Mouse (Mus musculus): ENCODE results near the gene Cbfa2t3. TPM values are rescaled to one million over a fixed set of nuclear protein-coding genes. Genes with fewer than 3 reads are reported as not detected.
A peak's percentile ranks its signal among the peaks of the same experiment; 100 is the strongest.

Cbfa2t3 gene
- total RNA-seq, 2 experiments from 2014 or later: 17.3 to 19.3 TPM

DNA sequence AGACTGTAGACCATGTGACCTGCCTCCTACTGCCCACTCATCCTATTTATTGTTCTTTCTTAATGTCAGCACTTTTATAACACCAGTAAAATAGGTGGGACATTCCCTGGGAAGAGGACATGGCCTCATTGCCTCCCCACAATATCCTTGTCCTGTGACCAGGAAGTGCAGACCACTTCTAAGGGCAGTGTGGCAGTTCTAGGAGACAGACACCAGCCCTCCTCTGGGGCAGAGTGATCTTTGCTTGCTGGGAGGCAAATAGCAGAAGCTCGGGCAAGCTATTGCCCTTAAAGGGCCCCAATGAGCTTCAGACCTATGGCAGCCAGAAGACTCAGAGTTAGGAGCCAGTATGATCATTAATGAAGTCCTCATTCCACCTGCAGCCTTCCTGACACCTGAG lies 94.3 kb downstream of the Cbfa2t3 start:
- DNase-seq: no peak

DNA sequence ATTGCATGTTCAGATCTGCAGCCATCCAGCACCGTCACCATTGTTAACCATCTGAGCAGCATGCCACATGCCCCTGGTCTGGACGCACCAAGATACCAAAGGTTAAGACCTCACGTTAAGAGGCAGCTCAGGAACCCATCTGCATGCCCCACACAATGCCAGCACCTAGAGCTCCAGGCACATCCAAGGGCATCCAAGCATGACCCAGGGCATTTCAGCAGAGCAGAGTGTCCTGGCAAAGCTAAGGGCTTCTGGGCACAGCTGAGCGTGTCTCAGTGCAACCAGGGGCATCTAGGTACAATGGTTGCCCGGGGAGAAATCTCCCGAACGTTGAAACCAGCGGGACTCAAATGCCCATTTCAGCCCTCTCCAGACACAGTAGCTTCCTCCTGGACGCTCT lies 98.2 kb downstream of the Cbfa2t3 start:
- no peak for DNase-seq

DNA sequence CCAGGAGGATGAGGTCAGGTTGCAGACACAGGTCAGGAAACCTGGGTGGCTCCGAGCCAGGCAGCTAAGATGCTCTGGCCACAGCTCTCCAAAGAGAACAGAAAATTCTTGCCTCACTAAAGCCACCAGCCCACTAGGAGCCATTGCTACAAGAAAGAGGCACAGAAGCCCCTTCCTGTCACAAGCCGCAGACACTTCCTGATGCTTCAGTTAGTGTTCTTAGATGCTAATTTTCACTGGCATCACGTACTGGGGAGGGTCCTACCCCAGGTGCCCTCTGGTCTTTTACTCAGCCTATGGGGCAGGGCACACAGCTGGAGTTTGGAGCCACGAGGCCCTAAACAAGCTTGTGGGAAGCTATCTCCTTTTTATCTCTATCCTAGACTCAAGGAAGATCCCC lies 102.9 kb downstream of the Cbfa2t3 start:
- DNase-seq: no peak

DNA sequence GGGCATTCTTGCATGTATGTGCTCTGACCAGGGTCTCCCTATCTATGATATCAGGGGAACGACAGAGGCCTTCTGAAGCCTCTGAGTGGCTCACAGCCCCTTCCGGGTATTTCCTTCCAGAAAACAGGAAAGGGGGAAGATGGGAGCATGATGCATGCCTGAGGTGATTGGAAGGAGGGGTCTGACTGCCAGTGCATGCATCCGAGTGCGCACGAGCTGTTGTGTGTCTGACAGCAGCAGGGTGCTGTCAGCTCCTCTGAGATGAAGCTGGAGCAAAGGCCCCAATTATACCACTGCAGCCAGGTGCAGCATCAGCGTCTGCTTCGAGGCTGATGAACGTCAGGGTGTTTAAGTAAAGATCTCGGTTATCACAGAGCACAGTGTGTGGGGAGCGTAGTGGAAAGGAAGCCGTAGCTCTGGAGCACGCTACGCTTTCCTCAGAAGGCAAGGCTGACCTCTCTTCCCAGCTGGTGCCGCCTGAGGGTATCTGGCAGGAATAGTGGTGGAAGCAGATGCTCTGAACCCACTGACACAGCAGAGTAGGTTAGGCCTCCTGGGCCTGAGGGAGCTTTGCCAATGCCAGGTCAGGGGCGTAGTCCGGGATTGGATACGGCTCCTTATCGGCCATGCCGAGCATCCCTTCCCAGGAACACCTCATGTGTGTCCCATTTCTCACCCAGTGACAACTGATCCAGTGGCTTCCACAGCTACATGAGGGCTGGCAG lies 105.0 kb downstream of the Cbfa2t3 start:
- no peak for DNase-seq

DNA sequence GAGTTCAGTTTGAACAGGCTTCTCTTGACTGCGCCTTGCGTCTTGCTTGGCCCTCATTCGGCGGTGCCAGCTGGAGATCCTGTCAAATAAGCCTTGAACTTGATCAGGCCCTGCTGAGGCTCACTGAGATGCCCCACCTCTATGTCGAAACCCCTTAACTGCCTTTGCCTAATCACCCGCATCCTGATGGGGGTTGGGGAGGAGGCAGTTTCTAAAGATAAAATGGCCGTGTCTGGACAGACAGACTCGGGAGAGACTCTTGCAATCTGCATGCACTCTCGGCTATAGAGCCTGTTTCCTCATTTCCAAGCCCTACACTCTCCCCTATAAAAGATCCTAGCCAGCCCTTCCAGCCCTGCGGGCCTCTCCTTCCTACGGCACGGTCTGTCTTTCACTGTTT lies 105.7 kb downstream of the Cbfa2t3 start:
- DNase-seq: no peak

DNA sequence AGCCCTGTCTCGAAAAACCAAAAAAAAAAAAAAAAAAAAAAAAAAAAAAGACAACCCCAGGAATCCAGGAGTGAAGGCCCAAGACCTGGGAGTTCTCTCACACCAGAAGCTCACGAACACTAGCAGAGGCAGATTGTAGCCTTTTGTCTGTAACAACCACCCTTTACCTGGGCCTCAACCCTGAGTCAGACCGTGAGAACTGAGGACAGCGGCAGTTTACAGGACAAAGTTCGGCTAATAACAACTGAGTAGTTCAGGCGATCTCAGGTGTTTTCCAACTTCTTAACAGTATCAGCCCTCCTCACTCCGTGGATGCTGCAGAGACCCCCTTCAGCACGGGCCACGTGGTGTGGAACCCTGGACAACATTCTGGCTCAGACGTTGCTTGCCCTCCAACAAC lies 112.2 kb downstream of the Cbfa2t3 start:
- DNase-seq: no peak

DNA sequence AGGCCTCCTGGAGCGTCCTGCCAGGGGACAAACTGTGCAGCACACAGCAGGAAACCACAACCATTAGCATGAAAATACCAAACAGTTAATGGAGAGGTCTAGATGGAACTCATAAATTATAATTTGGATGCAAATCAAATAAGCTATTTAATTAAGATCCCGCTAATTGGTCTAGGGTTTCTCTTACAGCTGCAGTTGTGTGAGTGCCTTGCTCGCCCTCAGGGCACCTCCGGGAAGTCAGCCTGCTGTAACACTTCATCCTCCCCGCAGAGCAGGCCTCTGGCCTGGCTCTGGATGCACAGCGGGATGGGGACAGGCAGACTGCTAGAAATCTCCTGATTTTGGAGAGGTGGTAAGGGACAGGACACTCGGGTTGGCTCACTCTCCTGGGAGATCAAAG lies 112.7 kb downstream of the Cbfa2t3 start:
- no peak for DNase-seq

DNA sequence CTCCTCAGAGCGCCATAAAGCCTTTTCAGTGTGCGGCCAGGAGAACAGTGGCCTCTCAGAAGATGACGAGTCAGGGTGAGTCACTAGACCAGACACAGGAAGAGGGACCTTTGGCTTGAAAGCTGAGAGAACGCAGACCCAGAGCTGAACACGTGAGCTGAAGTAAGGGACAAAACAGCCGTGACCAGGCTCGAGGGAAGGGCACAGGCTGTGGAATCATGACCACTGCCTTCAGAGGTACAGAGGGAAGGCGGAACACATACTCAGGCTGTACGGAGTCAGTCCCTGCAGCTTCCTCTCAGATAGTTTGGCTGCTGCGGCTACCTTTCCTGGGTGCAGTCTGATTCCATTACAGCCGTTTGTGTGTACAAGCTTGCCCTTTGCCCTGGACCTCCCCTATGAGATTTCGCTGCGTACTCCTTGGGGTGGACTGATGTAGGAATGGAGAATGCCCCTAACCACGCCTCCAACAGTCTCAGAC lies 113.5 kb downstream of the Cbfa2t3 start:
- no peak for DNase-seq

DNA sequence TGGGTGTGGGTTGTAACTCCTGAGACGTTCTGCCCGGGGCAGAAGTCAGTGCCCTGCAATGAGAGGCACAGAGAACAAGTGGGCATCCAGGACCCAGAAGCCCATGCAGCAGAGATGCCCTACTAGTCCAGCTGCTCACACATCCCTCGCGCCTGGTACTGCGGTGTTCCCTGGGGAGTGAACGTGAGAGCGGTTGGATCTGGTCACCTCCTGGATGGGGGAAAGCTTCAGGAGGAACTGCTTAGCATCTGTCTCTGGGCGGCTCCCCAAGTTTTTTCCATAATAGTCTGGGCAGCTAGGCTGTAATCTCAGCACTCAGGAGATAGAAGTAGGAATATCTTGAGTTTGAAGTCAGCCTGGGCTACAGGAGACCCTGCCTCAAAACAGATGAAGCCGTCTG lies 113.9 kb downstream of the Cbfa2t3 start:
- DNase-seq: no peak

DNA sequence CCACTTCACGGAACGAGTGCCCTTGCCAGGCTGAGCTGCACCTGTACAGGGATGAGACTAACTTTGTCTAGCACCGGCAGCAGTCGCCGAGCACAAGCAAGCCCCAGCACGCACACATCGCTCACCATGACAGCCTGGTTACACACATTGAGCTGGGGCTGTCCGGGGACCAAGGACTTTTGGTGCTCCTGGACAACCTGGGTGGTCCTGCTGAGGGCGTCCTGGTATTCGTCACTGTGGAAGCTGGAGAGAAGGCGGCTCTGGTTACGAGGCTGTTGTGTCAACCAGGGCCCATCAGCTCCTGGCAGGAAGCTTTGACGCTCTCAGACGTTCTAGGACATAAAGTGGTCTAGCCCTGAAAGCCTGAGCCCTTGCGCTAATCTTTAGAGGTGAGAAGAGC lies 118.0 kb downstream of the Cbfa2t3 start:
- DNase-seq: no peak

DNA sequence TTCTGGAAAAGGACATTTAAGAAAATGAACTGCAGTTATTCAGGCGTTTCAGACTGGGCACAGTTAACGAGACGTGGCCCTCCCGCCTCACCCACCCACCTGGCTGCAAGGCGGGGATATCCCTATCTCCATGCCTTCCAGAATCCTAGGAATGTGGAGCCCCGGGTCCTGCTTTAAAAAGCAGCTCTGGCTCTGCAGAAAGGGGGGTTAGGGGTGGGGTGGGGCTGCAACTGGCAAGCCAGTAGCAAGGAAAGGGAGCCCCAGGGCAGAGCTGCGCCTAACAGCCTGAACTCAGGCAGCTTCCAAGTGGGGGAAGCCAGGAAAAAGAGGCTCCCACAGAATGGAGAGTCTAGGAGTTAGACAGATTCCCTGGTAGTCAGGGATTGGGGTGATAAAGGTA lies 119.7 kb downstream of the Cbfa2t3 start:
- DNase-seq: no peak

DNA sequence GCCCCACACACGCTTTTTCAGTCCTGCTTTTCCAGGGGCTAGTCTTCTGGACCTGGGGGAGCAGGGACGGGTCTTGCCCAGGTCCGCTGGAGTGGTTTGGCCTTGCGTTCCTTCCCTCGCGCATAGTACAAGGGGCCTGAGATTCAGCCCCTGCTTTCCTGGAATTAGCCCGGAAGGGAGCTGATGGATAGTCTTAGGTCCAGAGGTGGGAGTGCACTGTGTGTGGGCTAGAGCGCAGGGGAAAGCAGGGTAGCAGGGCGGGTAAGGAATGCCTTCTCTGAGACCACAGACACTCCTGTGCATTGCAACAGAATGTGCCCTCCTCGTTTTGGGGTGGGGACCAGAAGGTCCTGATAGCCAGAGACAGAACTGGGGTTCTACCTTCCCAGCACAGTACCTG lies 121.8 kb downstream of the Cbfa2t3 start:
- DNase-seq: no peak

DNA sequence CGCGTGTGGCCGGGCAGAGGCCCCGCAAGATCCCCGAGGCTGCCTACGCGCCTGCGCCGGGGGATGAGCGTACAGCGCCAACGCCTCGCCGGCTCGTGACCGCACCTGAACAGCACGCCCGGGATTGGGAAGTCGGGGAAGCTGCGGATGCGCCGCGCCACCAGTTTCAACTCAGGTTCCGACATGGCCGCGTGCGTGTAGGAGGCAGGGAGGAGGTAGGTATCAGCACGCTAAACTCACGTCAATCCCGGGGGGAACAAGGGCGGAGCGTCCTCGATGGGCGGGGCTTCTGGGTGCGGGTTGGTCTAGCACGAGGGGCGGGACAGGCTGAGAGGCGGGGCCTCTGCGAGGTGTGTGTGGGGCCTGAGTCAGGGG lies 122.3 kb downstream of the Cbfa2t3 start, which contains the start of gene Aprt:
Aprt (minus strand) TSS at position 262 of the 375 bp plus-strand sequence.
- DNase-seq: peak; percentile 94

DNA sequence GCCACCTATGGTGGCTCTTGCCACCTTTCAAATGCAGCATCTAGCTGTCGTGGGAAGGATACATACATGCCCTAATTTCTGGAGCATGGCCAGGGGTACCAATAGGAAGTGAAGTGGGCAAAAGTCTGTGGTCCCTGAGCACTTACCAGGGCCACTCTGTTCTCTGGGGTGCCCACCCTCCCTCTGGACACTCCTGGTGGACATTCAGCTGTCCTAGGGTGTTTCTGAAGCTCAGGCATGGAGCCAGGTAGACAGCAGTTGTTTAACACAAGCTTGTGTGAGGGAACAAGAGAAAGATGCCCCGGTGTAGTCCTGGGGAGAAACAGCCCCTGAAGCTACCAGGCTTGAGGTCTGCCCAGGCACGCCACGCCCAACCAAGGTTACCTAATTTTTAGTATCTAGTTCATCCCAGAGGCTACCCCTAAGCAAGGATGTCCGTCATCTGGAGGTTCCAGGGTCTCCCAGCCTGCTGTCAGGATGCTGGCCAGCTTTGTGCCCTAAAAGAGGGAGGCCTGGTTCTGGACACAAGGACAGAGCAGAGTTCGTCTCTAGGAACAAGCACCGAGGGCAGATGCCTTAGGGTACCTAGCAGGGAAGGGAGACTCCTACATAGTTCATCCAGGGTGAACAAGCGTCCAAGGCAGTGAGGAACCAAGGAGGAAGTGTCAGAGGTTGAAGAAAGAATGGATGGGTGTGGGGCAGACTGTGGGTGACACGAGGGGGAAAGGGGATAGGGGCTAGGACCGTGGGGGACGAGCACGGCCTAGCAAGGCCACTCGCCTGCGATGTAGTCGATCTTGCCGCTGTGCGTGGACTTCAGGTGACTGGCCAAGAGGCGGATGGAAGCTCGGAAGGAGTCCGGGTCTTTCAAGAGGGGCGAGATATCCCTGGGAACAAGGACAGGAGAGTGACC lies 122.9 kb downstream of the Cbfa2t3 start:
- no peak for DNase-seq

DNA sequence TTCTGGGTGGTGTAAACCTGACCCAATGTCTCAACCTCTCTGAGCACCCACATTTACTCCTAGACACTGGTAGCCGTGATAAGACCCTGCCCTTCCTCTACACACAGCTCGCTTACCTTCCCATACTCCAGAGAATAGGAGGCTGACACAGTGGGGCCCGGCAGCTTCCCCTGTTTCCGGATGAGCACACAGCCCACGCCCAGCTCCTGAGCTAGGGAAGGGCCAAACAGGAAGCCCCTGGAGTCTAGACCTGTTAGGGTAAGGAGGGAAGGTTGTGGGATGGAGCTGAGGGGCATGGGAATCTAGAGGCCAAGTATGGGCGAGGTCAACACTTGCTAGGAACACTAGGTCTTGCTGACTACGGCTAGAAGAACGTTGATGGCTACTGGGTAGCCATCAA lies 123.6 kb downstream of the Cbfa2t3 start:
- no peak for DNase-seq

Small RNAs within 50 kb of the gene (microRNA-seq; reads per million reads assigned to microRNA genes)
- gene Mir6396: 0 reads per million in 2 experiments

Other genes starting within 250 kb of the Cbfa2t3 start
- gene Snai3, start 238.4 kb downstream of the Cbfa2t3 start, total RNA-seq (2021): under 1 TPM; 0.55 to 0.63 TPM
- gene Rnf166, start 223.0 kb downstream of the Cbfa2t3 start, total RNA-seq (2021): 10 to 100 TPM; 24.3 to 27.4 TPM
- 10 to 100 TPM; 16.2 to 22.4 TPM for gene Ctu2, start 223.0 kb downstream of the Cbfa2t3 start, total RNA-seq (2021)
- 10 to 100 TPM; 53.7 to 55.4 TPM for gene Piezo1, start 147.8 kb downstream of the Cbfa2t3 start, total RNA-seq (2021)
- gene Cdt1, start 131.1 kb downstream of the Cbfa2t3 start, total RNA-seq (2021): 10 to 100 TPM; 36.5 to 38.2 TPM
- gene Aprt, start 122.2 kb downstream of the Cbfa2t3 start, total RNA-seq (2021): 10 to 100 TPM; 58.5 to 58.8 TPM
- gene Galns, start 87.6 kb downstream of the Cbfa2t3 start, total RNA-seq (2021): 10 to 100 TPM in 1 of 2 experiments, 1 to 10 TPM in 1; 9.2 to 10.6 TPM
- gene Trappc2l, start 87.5 kb downstream of the Cbfa2t3 start, total RNA-seq (2021): 10 to 100 TPM; 48.7 to 56.3 TPM
- not detected for gene Pabpn1l, start 76.4 kb downstream of the Cbfa2t3 start, total RNA-seq (2021)
- gene Acsf3, start 76.4 kb upstream of the Cbfa2t3 start, total RNA-seq (2021): 10 to 100 TPM; 23.8 to 24.9 TPM
- under 1 TPM in 1 of 2 experiments, not detected in 1; 0.16 TPM for gene Cdh15, start 148.9 kb upstream of the Cbfa2t3 start, total RNA-seq (2021)

Data from heart, postnatal 4 days (tissue).